Mouse (Mus musculus) forebrain, embryonic 16.5 days (tissue): ENCODE data around the gene Rasa2. TPM values are rescaled to one million over a fixed set of nuclear protein-coding genes. Genes with fewer than 3 reads are reported as not detected.

ENCODE experiments used
- ATAC-seq: fragments of 200-750 bp; cut with Nextera tagmentation; 2 replicates; pipeline ENCODE4 v1.8.0; 2017; ENCODE audit warnings: mild to moderate bottlenecking, moderate library complexity
- H3K27ac ChIP-seq: fragments of 300-500 bp; sonication (generic); 2 replicates; pipeline ENCODE4 v1.5.1; 2014; ENCODE audit warnings: low read length, control low read depth
- H3K27me3 ChIP-seq: fragments of 300-500 bp; sonication (generic); replicated peaks from 2 replicates; pipeline ENCODE4 v1.6.1; 2014; ENCODE audit warnings: low read length; ENCODE audit not compliant: control insufficient read depth, insufficient read depth
- H3K36me3 ChIP-seq: fragments of 300-500 bp; sonication (generic); 2 replicates; pipeline ENCODE4 v1.6.1; 2014; ENCODE audit not compliant: control insufficient read depth, insufficient read depth
- H3K4me1 ChIP-seq: fragments of 300-500 bp; sonication (generic); replicated peaks from 2 replicates; pipeline ENCODE4 v1.6.1; 2014; ENCODE audit warnings: low read length; ENCODE audit not compliant: control insufficient read depth, insufficient read depth
- H3K4me2 ChIP-seq: fragments of 300-500 bp; sonication (generic); 2 replicates; pipeline ENCODE4 v1.6.1; 2014; ENCODE audit warnings: mild to moderate bottlenecking, low read length, control low read depth
- H3K4me3 ChIP-seq: fragments of 300-500 bp; sonication (generic); replicated peaks from 2 replicates; pipeline ENCODE4 v1.5.1; 2014; ENCODE audit warnings: mild to moderate bottlenecking, low read length, control low read depth
- H3K9ac ChIP-seq: fragments of 300-500 bp; sonication (generic); replicated peaks from 2 replicates; pipeline ENCODE4 v1.6.1; 2014; ENCODE audit warnings: low read depth, low read length, control low read depth
- H3K9me3 ChIP-seq: fragments of 300-500 bp; sonication (generic); 2 replicates; pipeline ENCODE4 v1.6.1; 2016; ENCODE audit warnings: low read length; ENCODE audit not compliant: control insufficient read depth
- WGBS: fragments of 180-500 bp; shearing (Covaris S2); extraction: QIAGEN DNeasy Blood & Tissue Kit; methylation state at CpG from one replicate; pipeline ENCODE4 v1.1.7; 2014; 5-methylcytosine and 5-hydroxymethylcytosine counted together
- polyA plus RNA-seq: library from polyadenylated mRNA; unstranded; fragments of >200 nt; fragmentation: Nextera tagmentation; extraction: Ambion mirVana; gene quantifications from 2 replicates; pipeline ENCODE4 v1.2.1, GENCODE M21; 2015

Gene Rasa2
- polyA plus RNA-seq, 1 experiment from 2014 or later = 22.8 TPM

DNA sequence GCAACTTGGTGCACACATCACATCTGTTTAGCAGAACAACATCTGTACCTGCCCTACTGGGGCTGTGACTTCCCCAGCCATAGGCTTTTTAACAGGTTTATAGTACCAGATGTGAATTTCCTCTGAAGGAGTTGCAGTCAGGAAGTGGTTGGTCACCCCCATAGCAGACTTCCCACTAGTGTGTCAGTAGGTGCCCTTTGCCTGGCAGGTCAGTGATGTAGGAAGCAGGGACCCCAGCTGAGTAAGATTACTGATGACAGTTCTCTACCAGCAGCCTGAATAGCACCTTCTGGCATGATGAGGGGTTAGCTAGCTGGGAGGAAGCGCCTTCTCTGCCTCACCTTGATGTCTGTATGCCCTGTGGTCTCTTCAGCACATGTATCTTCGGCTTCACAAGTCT lies 2.4 kb upstream of the Rasa2 start:
- no peak for ATAC-seq
- Histone ChIP-seq H3K36me3 (no peaks in the 10 kb centered on the region), H3K4me3 (no peak overlapping the region), H3K27ac (no peak overlapping the region), H3K27me3 (no peaks in the 10 kb centered on the region), H3K9me3 (no peaks in the 10 kb centered on the region), H3K4me2 (no peak overlapping the region), H3K9ac (no peak overlapping the region), H3K4me1 (peaks cover 9% of the 10 kb centered on the region)
- 87% methylated on average over 2 of the region's 2 CpGs for WGBS

DNA sequence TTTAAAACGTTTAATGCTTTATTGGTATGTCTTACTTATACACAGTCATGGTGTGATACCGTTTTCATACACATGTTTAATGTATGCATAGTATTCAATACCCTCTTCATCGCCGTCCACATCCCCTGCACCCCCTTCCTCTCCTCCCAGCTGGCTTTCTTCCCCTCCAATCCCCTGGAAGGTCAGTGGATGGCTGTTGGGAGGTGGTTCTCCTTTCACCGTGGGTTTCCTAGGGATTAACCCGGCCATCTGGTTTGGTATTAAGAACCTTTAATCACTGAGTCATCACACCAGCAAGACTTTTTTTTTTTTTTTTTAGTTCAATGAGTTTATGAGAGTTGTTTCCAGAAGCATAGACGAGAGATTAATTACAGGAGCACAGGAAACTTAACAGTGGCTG lies 1.3 kb upstream of the Rasa2 start:
- Histone ChIP-seq H3K4me3 (no peak overlapping the region), H3K27me3 (no peaks in the 10 kb centered on the region), H3K36me3 (no peaks in the 10 kb centered on the region), H3K27ac (no peak overlapping the region), H3K4me2 (no peak overlapping the region), H3K9me3 (no peaks in the 10 kb centered on the region), H3K9ac (no peak overlapping the region), H3K4me1 (peaks cover 9% of the 10 kb centered on the region)
- WGBS = 42% methylated on average over 7 of the region's 7 CpGs
- no peak for ATAC-seq

DNA sequence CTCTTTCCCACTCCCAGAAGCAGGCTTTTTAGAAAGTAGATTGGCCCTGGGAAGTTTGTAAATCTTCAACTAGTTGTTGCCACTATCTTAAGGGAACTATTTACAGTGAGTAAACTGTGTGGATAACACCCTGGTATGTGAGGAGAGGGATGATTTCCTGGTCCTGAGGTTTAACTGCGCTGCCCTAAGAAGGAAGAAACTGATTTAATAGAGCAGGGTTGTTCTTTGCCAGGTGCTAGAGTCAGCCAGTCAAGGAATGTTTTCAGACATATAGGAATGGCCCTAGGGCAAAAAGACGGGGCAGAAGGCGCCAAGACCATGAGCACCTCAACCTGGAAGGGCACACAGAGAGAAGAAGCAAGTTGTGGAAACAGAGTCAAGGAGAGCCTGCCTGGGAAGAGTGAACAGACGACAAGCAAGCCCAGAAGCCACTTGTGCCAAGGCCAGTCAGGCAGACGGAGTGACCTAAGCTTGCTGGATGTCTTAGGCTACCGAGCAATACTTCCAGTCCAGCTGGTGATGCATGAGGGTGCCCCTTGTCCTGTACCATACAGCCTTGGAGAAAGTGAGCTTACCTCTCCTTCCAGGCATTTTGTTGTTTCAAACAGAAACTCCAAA lies 765 bp upstream of the Rasa2 start:
- Histone ChIP-seq H3K9me3 (no peaks in the 10 kb centered on the region), H3K9ac (peak overlapping the region; percentile 97; the same call in 1 of the 2 replicates), H3K27me3 (no peaks in the 10 kb centered on the region), H3K36me3 (no peaks in the 10 kb centered on the region), H3K27ac (no peak overlapping the region), H3K4me1 (peaks cover 9% of the 10 kb centered on the region), H3K4me2 (peak overlapping the region; percentile 77), H3K4me3 (peak overlapping the region; percentile 91)
- 57% methylated on average over 6 of the region's 6 CpGs for WGBS
- no peak for ATAC-seq

DNA sequence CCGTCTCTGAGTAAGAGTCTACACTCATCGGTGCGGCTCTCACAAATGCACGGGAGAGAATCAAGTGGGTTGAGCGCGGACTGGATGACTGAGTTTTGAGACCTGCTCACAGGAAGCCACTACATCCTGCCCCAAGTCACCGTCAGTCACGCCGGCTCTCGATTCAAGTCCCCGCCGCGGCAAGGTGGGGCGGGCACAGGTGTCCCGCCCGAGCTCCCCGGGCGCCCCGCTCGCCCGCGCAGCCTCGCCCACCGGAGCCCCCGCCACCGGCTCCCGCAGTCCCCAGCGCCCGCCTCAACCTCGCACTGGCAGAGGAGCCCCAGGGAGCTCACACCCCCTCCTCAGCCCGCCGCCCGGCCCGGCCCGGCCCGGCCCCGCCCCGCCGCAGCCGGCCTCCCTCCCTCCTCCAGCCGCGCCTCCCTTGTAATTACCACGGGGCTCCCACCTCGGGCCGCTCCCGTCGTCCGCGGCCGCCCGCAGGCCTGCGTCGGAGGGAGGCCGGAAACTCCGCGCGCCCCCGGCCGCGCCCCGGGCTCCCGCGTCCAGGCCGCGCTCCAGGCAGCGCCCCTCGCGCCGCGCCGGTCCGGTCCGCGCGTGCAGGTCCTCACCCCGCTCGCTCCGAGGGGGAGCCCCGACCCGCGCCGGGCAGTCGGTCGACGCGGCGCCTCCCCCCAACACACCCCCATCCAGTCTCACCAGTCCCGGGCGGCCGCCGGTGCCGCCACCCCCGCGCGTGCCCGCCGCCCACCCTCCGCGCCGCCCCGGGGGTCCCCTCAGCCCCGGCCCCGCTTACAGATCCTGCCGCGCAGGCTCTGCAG lies 637 bp downstream of the Rasa2 start:
- WGBS = under 1% methylated on average over 67 of the region's 105 CpGs
- no peaks in the 10 kb centered on the region for H3K27me3 ChIP-seq
- H3K4me2 ChIP-seq = peak overlapping the region; percentile 77
- H3K9ac ChIP-seq = peak overlapping the region; percentile 97
- H3K9me3 ChIP-seq = no peaks in the 10 kb centered on the region
- H3K36me3 ChIP-seq = no peaks in the 10 kb centered on the region
- peaks cover 9% of the 10 kb centered on the region for H3K4me1 ChIP-seq
- H3K27ac ChIP-seq = peak overlapping the region; percentile 94
- peak; percentile 79 for ATAC-seq
- peak overlapping the region; percentile 91 for H3K4me3 ChIP-seq

DNA sequence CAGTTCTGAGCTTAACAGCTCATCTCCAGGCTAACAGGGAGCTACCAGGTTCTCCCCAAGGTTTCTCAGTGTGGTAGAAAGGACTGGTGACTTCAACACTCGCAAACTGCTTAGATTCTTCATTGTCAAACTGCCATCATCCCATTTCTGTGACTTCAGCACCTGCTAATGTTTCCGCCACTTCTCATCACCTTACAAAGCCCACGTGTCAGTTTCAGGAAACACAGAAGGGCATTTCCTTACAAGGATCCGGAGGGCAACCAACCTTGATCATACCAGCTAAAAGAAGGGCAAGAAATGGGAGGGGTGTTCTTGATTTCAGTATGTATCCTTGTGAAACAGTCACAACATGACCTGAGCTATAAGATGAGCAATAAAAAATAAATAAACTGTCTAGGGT lies 2.3 kb downstream of the Rasa2 start:
- ATAC-seq = no peak
- no peaks in the 10 kb centered on the region for H3K9me3 ChIP-seq
- H3K36me3 ChIP-seq = no peaks in the 10 kb centered on the region
- H3K9ac ChIP-seq = no peak overlapping the region
- peaks cover 9% of the 10 kb centered on the region for H3K4me1 ChIP-seq
- H3K4me2 ChIP-seq = no peak overlapping the region
- no peak overlapping the region for H3K4me3 ChIP-seq
- 67% methylated on average over 4 of the region's 4 CpGs for WGBS
- no peaks in the 10 kb centered on the region for H3K27me3 ChIP-seq
- no peak overlapping the region for H3K27ac ChIP-seq

DNA sequence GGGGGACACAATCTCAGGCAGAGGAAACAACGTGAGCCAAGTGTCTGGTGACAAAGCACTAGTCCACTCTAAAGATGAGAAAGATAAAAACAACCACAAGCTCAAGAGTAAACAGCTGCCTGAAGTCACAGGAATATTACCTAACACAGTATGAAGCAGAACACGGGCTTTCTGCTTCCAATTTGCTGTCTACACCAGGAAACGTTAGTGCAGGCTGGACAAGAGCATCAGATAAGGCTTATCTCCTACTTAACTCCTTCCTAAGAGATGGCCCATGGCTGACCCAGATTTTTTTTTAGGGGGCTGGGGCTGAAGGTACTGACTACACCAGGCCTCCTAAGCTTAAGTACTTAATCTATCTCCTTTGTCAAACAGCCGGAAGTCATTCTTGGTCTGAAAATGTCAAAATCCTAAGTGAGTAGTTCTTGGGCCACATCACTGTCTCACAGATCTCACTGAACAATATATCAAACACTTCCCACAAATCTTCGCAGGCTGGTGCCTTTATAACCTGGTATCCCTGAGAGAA lies 3.8 kb downstream of the Rasa2 start:
- no peak for ATAC-seq
- Histone ChIP-seq H3K27me3 (no peaks in the 10 kb centered on the region), H3K4me1 (peaks cover 9% of the 10 kb centered on the region), H3K27ac (no peak overlapping the region), H3K4me3 (no peak overlapping the region), H3K4me2 (no peak overlapping the region), H3K9ac (no peak overlapping the region), H3K9me3 (no peaks in the 10 kb centered on the region), H3K36me3 (no peaks in the 10 kb centered on the region)
- WGBS = 43% methylated on average over 5 of the region's 5 CpGs

DNA sequence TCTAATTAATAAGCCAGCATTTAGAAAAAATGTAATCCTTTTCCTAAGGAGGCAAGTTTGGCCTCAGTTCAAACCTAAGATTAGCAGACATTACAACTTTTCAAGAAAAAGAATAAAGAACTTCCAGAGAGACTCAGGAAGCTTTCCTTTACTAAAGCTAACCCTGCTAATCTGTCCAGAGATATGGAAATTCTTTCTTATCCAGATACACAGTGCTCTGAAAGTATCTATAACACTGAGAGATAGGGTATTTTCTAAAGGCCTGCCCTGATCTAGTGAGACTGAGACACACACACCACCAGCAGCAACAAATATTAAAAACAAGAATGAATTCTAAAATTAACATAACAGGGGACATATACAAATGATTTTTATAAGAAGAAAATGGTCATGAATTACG lies 4.4 kb downstream of the Rasa2 start:
- 71% methylated on average over 1 of the region's 1 CpGs for WGBS
- Histone ChIP-seq H3K9ac (no peak overlapping the region), H3K9me3 (no peaks in the 10 kb centered on the region)

DNA sequence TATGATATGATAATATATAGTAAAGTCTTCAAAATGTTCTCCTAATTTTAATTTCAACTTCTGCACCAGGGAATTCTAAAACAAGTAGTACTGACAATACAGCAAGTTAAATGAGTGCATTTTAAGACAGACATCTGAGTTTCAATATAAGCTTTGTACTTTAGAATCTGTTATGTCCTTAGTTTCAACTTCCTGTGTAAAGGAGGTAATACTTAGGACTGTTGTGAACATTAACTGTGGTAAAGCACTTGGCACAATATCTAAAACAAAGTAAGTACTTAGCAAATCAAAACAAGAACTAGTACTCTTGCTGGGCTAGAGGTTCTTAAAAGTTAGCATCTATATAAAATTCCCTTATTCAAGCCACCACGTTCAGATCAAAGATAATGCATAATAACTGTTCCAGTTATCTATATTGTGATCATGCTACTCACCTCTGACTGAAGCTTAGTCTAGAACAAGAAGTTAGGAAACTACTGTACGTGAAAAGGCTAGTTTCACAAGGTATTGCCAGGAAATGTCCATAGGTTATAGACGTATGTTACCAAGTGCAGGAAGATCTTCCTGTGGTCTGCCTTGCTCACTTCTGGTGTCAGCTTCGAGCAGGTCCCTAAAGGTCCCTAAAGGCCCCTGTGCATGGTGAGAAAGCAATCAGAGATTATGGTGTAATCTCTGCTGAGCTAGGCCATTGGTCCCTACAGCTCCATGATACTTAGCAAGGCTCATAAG lies 12.8 kb downstream of the Rasa2 start:
- H3K4me1 ChIP-seq = no peaks in the 10 kb centered on the region
- H3K9me3 ChIP-seq = no peaks in the 10 kb centered on the region
- 96% methylated on average over 4 of the region's 4 CpGs for WGBS
- no peak for ATAC-seq
- H3K9ac ChIP-seq = no peak overlapping the region
- H3K4me3 ChIP-seq = no peak overlapping the region
- H3K27me3 ChIP-seq = no peaks in the 10 kb centered on the region
- H3K36me3 ChIP-seq = no peaks in the 10 kb centered on the region
- H3K27ac ChIP-seq = no peak overlapping the region
- H3K4me2 ChIP-seq = no peak overlapping the region

More for the DNA sequence above, 4.4 kb downstream of the Rasa2 start:
- H3K27me3 ChIP-seq = no peaks in the 10 kb centered on the region
- no peaks in the 10 kb centered on the region for H3K36me3 ChIP-seq
- H3K4me3 ChIP-seq = no peak overlapping the region
- H3K4me2 ChIP-seq = no peak overlapping the region
- ATAC-seq = no peak
- H3K27ac ChIP-seq = no peak overlapping the region
- peaks cover 9% of the 10 kb centered on the region for H3K4me1 ChIP-seq

DNA sequence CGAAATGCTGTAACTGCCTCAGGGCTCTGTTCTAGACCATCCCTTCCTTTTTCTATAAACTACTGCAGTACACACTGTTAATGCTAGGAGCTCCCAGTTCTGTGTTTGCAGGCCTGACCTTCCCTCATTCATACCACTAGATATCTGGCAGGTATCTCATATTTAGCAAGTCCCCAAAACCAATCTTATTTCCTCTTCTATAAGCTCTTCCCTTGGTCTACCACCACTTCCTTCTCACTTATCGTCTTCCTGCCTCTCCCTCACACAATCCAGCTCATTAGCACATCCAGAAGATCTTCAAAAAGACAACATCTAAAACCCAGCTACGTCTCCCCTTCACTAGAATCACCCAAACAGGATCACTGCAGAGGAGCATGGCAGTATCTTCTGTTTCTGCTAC lies 19.1 kb downstream of the Rasa2 start:
- Histone ChIP-seq H3K4me2 (no peak overlapping the region), H3K27me3 (no peaks in the 10 kb centered on the region), H3K9me3 (no peaks in the 10 kb centered on the region), H3K9ac (no peak overlapping the region), H3K4me3 (no peak overlapping the region), H3K27ac (no peak overlapping the region), H3K36me3 (peaks cover 10% of the 10 kb centered on the region), H3K4me1 (peaks cover 3% of the 10 kb centered on the region; the same call in 1 of the 2 replicates)
- 88% methylated on average over 3 of the region's 3 CpGs for WGBS
- ATAC-seq = no peak
